Mouse (Mus musculus): ENCODE data around the gene Unc93b1. TPM values are rescaled to one million over a fixed set of nuclear protein-coding genes. Genes with fewer than 3 reads are reported as not detected.

Gene Unc93b1
- total and polyA plus RNA-seq, 2 experiments = 41.1 to 102 TPM

DNA sequence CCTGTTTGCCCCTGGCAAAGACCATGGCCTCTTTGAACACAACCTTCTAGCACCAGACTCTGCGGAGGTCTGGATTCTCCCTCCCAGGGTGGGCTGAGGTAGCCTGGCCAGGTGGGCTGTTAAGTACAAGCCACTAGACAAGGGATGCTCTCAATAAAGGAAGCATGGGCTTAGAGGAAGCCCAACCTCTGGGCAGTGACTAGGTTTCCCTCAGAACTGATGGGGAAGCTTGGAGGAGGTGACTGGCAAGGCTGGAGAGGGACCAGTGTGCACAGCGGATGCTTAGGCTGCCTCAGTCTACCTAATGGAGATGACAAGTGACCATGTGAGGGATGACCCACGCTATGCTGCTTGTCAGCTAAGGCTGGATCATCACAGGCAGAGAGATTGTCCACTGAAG lies 57.0 kb downstream of the Unc93b1 start:
- 82% methylated on average over 3 of the region's 3 CpGs for WGBS
- Histone ChIP-seq H3K36me3 (ENCODE audit: control insufficient read depth, insufficient read depth, low read length) (peaks cover 3% of the 10 kb centered on the region; the same call in 1 of the 2 replicates), H3K79me2 (ENCODE audit: control insufficient read depth, insufficient read depth, low read length) (no peaks in the 10 kb centered on the region), H3K4me3 (ENCODE audit: insufficient read depth, low read depth, low read length) (no peak overlapping the region), H3K27ac (replicated peaks; ENCODE audit: insufficient read depth, low read depth, low read length) (no peak overlapping the region), H3K27me3 (ENCODE audit: control insufficient read depth, insufficient read depth, low read length) (no peaks in the 10 kb centered on the region), H3K4me1 (ENCODE audit: control insufficient read depth, insufficient read depth, low read length) (peaks cover 7% of the 10 kb centered on the region), H3K9ac (ENCODE audit: low read depth, low read length) (no peak overlapping the region)
- TF ChIP-seq CTCF (IDR thresholded peaks at IDR 0.05; ENCODE audit: low read depth, low read length) = no peak
- TF ChIP-seq POLR2A (IDR thresholded peaks at IDR 0.05; ENCODE audit: extremely low read depth, insufficient read depth, low read length) = no peak
- no peak for DNase-seq (ENCODE audit: extremely low read depth, low read depth, low spot score)

DNA sequence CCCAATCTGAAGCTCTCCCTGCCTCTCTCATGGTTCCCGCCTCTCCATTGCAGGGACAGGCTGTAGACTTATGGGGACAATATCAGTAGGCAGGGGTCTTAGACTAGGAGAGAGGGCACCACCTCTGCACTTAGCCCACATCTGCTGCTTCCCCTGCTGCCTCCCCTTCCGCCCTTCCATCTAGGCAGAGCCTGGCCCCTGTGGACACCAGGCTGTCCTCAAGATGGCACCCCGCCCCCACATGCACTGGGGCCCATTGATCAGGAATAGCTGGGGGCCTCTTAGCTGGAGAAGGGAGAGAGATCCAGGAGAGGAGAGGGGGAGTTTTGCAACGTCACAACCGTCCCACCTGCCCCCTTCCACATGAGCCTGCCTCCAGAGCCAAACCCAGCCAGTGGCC lies 57.4 kb downstream of the Unc93b1 start, which contains the start of gene Tbx10:
Gene Tbx10 (plus strand): TSS at position 337 of the 400 bp plus-strand sequence.
- no peak for DNase-seq (ENCODE audit: extremely low read depth, low read depth, low spot score)
- Histone ChIP-seq H3K27me3 (ENCODE audit: control insufficient read depth, insufficient read depth, low read length) (no peaks in the 10 kb centered on the region), H3K27ac (replicated peaks; ENCODE audit: insufficient read depth, low read depth, low read length) (no peak within 1 kb of the TSS), H3K4me1 (ENCODE audit: control insufficient read depth, insufficient read depth, low read length) (peaks cover 3% of the 10 kb centered on the region), H3K79me2 (ENCODE audit: control insufficient read depth, insufficient read depth, low read length) (no peaks in the 10 kb centered on the region), H3K4me3 (ENCODE audit: insufficient read depth, low read depth, low read length) (no peak within 1 kb of the TSS), H3K9ac (ENCODE audit: low read depth, low read length) (no peak within 1 kb of the TSS), H3K36me3 (ENCODE audit: control insufficient read depth, insufficient read depth, low read length) (peaks cover 3% of the 10 kb centered on the region; the same call in 1 of the 2 replicates)
- 77% methylated on average over 5 of the region's 5 CpGs for WGBS
- TF ChIP-seq CTCF (IDR thresholded peaks at IDR 0.05; ENCODE audit: low read depth, low read length) (no peak), POLR2A (IDR thresholded peaks at IDR 0.05; ENCODE audit: extremely low read depth, insufficient read depth, low read length) (no peak)

DNA sequence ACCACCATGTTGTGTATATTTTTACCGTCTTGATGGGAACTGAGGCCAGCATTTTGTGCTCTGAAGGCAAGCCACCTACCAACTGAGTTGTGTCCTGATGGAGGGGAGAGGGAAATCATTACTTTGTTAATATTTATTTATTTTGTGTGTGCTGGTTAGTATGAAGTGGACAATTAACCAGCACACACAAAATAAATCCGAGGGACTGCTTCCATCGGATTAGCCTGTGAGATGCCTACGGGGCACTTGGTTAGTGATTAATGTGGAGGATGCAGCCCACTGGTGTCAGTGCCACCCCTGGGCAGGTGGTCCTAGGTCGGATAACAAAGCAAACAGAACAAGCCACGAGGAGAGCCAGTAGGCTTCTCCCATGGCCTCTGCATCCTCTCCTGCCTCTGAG lies 59.9 kb downstream of the Unc93b1 start:
- H3K36me3 ChIP-seq (ENCODE audit: control insufficient read depth, insufficient read depth, low read length) = no peaks in the 10 kb centered on the region
- no peak overlapping the region for H3K27ac ChIP-seq (replicated peaks; ENCODE audit: insufficient read depth, low read depth, low read length)
- WGBS = 65% methylated on average over 6 of the region's 6 CpGs
- H3K27me3 ChIP-seq (ENCODE audit: control insufficient read depth, insufficient read depth, low read length) = no peaks in the 10 kb centered on the region
- H3K4me1 ChIP-seq (ENCODE audit: control insufficient read depth, insufficient read depth, low read length) = peaks cover 8% of the 10 kb centered on the region; the same call in 1 of the 2 replicates
- no peak overlapping the region for H3K9ac ChIP-seq (ENCODE audit: low read depth, low read length)
- no peaks in the 10 kb centered on the region for H3K79me2 ChIP-seq (ENCODE audit: control insufficient read depth, insufficient read depth, low read length)
- H3K4me3 ChIP-seq (ENCODE audit: insufficient read depth, low read depth, low read length) = no peak overlapping the region
- TF ChIP-seq POLR2A (IDR thresholded peaks at IDR 0.05; ENCODE audit: extremely low read depth, insufficient read depth, low read length) (no peak), CTCF (IDR thresholded peaks at IDR 0.05; ENCODE audit: low read depth, low read length) (no peak)
- no peak for DNase-seq (ENCODE audit: extremely low read depth, low read depth, low spot score)

DNA sequence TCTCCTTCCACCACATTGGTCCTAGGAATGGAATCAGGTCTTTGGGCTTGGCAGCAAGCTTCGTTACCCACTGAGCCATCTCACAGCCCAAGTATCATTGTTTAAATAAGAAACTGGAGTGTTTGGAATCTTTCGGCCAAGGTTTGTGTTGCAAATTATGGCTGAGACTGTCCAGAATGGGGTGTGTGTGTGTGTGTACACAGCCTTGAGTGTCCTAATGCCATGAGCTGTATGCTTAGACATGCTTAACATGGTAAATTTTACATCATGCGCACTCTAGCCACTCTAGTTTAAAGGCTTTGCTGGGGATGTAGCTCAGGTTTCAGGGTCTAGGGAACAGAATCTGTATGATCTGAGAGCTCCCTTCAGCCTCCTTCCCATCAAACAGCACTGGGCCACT lies 60.5 kb downstream of the Unc93b1 start:
- 83% methylated on average over 3 of the region's 3 CpGs for WGBS
- no peak for DNase-seq (ENCODE audit: extremely low read depth, low read depth, low spot score)
- Histone ChIP-seq H3K4me1 (ENCODE audit: control insufficient read depth, insufficient read depth, low read length) (peaks cover 8% of the 10 kb centered on the region; the same call in 1 of the 2 replicates), H3K4me3 (ENCODE audit: insufficient read depth, low read depth, low read length) (no peak overlapping the region), H3K27me3 (ENCODE audit: control insufficient read depth, insufficient read depth, low read length) (no peaks in the 10 kb centered on the region), H3K79me2 (ENCODE audit: control insufficient read depth, insufficient read depth, low read length) (no peaks in the 10 kb centered on the region), H3K9ac (ENCODE audit: low read depth, low read length) (no peak overlapping the region), H3K36me3 (ENCODE audit: control insufficient read depth, insufficient read depth, low read length) (no peaks in the 10 kb centered on the region), H3K27ac (replicated peaks; ENCODE audit: insufficient read depth, low read depth, low read length) (no peak overlapping the region)
- TF ChIP-seq CTCF (IDR thresholded peaks at IDR 0.05; ENCODE audit: low read depth, low read length) = no peak
- TF ChIP-seq POLR2A (IDR thresholded peaks at IDR 0.05; ENCODE audit: extremely low read depth, insufficient read depth, low read length) = no peak

DNA sequence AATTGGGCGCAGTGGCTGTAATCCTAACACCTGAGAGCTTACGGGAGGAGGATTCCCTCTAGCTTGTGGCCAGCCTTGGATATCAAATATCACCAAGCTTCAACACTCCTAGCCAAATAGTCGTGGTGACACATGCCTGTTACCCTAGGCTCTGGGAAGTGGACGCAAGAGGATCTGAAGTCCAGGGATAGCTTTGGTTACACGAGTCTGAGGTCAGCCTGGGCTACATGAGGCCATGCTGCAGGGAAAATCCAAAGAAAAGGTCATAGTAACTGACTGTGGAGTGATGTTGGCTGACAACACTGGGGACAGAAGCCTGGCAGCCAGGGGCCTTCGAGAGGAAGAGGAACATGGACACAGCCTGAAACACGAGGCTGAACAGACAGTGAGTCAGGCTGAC lies 61.1 kb downstream of the Unc93b1 start:
- Histone ChIP-seq H3K79me2 (ENCODE audit: control insufficient read depth, insufficient read depth, low read length) (no peaks in the 10 kb centered on the region), H3K4me1 (ENCODE audit: control insufficient read depth, insufficient read depth, low read length) (peaks cover 10% of the 10 kb centered on the region), H3K27ac (replicated peaks; ENCODE audit: insufficient read depth, low read depth, low read length) (no peak overlapping the region), H3K9ac (ENCODE audit: low read depth, low read length) (no peak overlapping the region), H3K36me3 (ENCODE audit: control insufficient read depth, insufficient read depth, low read length) (no peaks in the 10 kb centered on the region), H3K4me3 (ENCODE audit: insufficient read depth, low read depth, low read length) (no peak overlapping the region), H3K27me3 (ENCODE audit: control insufficient read depth, insufficient read depth, low read length) (no peaks in the 10 kb centered on the region)
- 62% methylated on average over 7 of the region's 7 CpGs for WGBS
- TF ChIP-seq POLR2A (IDR thresholded peaks at IDR 0.05; ENCODE audit: extremely low read depth, insufficient read depth, low read length) (no peak), CTCF (IDR thresholded peaks at IDR 0.05; ENCODE audit: low read depth, low read length) (no peak)
- DNase-seq (ENCODE audit: extremely low read depth, low read depth, low spot score) = no peak

DNA sequence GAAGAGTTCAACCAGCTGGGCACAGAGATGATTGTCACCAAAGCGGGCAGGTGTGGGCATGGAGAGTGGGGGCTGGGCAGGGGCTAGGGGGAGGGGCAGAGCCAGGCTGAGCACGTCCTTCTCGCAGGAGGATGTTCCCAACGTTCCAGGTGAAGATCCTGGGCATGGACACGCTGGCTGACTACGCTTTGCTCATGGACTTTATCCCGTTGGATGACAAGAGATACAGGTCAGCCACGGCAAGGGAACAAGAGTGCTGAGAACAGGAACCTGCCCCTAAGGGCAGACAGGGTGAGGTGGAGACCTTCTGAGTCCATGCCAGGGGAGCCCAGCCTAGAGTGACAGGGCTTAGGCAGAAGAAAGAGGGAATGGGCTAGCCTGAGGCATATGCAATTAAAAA lies 61.8 kb downstream of the Unc93b1 start:
- no peak overlapping the region for H3K27ac ChIP-seq (replicated peaks; ENCODE audit: insufficient read depth, low read depth, low read length)
- no peak for TF ChIP-seq POLR2A (IDR thresholded peaks at IDR 0.05; ENCODE audit: extremely low read depth, insufficient read depth, low read length)
- no peak for TF ChIP-seq CTCF (IDR thresholded peaks at IDR 0.05; ENCODE audit: low read depth, low read length)
- H3K9ac ChIP-seq (ENCODE audit: low read depth, low read length) = no peak overlapping the region
- H3K4me1 ChIP-seq (ENCODE audit: control insufficient read depth, insufficient read depth, low read length) = peaks cover 13% of the 10 kb centered on the region
- no peak overlapping the region for H3K4me3 ChIP-seq (ENCODE audit: insufficient read depth, low read depth, low read length)
- no peaks in the 10 kb centered on the region for H3K79me2 ChIP-seq (ENCODE audit: control insufficient read depth, insufficient read depth, low read length)
- H3K27me3 ChIP-seq (ENCODE audit: control insufficient read depth, insufficient read depth, low read length) = no peaks in the 10 kb centered on the region
- 30% methylated on average over 8 of the region's 8 CpGs for WGBS
- no peaks in the 10 kb centered on the region for H3K36me3 ChIP-seq (ENCODE audit: control insufficient read depth, insufficient read depth, low read length)
- DNase-seq (ENCODE audit: extremely low read depth, low read depth, low spot score) = peak; percentile 68

Data from liver, adult 2 months (tissue).